Mouse (Mus musculus) liver, embryonic 15.5 days (tissue): Measurements from ENCODE around the gene Olfr980. TPM values are rescaled to one million over a fixed set of nuclear protein-coding genes. Genes with fewer than 3 reads are reported as not detected.
"Not testable (repeated sequence)": the region's sequence is repeated elsewhere in the genome, so short reads cannot be mapped to it uniquely, and the experiment has no call there.

Experiments
- ATAC-seq: fragments of 200-750 bp; cut with Nextera tagmentation; 2 replicates; pipeline ENCODE4 v1.8.0; 2017; ENCODE audit warnings: moderate number of reproducible peaks, mild to moderate bottlenecking, moderate library complexity; ENCODE audit not compliant: insufficient read depth
- H3K27ac ChIP-seq: fragments of 300-500 bp; sonication (generic); replicated peaks from 2 replicates; pipeline ENCODE4 v1.5.1; 2015; ENCODE audit warnings: mild to moderate bottlenecking, inconsistent platforms
- H3K27me3 ChIP-seq: fragments of 300-500 bp; sonication (generic); 2 replicates; pipeline ENCODE4 v1.6.1; 2015; ENCODE audit warnings: mild to moderate bottlenecking, inconsistent platforms
- H3K36me3 ChIP-seq: fragments of 300-500 bp; sonication (generic); replicated peaks from 2 replicates; pipeline ENCODE4 v1.6.1; 2015; ENCODE audit warnings: moderate library complexity, mild to moderate bottlenecking, inconsistent platforms
- H3K4me1 ChIP-seq: fragments of 300-500 bp; sonication (generic); replicated peaks from 2 replicates; pipeline ENCODE4 v1.6.1; 2015; ENCODE audit warnings: inconsistent platforms
- H3K4me2 ChIP-seq: fragments of 300-500 bp; sonication (generic); 2 replicates; pipeline ENCODE4 v1.6.1; 2015; ENCODE audit warnings: moderate library complexity, mild to moderate bottlenecking, inconsistent platforms
- H3K4me3 ChIP-seq: fragments of 300-500 bp; sonication (generic); replicated peaks from 2 replicates; pipeline ENCODE4 v1.5.1; 2015; ENCODE audit warnings: mild to moderate bottlenecking, inconsistent platforms
- H3K9ac ChIP-seq: fragments of 300-500 bp; sonication (generic); 2 replicates; pipeline ENCODE4 v1.6.1; 2015; ENCODE audit warnings: moderate library complexity, mild to moderate bottlenecking, inconsistent platforms
- H3K9me3 ChIP-seq: fragments of 300-500 bp; sonication (generic); replicated peaks from 2 replicates; pipeline ENCODE4 v1.6.1; 2016; ENCODE audit warnings: inconsistent platforms
- WGBS: fragments of 180-500 bp; shearing (Covaris S2); methylation state at CpG from one replicate; pipeline ENCODE4 v1.1.7; 2015; ENCODE audit warnings: mixed read lengths; ENCODE audit not compliant: insufficient replicate concordance; 5-methylcytosine and 5-hydroxymethylcytosine counted together
- polyA plus RNA-seq: library from polyadenylated mRNA; unstranded; fragments of >200 nt; fragmentation: Nextera tagmentation; extraction: Ambion mirVana; gene quantifications from 2 replicates; pipeline ENCODE4 v1.2.1, GENCODE M21; 2015

The Olfr980 gene
- not detected in 2 replicates for polyA plus RNA-seq

DNA sequence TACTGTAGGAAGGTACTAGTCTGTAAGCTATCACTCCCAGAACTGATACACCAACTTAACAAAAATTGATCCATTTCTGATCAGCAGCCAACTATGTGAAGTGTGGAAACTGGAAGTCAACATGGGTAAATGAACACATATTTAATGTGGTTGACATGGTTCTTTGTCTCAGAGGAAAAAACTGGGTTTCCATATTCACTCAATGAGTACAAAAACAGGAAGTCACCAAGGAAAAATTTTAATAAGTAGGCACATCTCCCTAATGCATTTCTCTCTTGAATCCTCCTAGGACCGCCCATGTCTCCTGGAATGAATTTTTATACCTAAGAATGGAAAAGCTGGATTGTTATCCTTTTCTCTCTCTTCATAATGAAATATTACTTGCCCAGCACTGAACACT is at the start of gene Olfr980:
Olfr980 (minus strand) TSS at position 101 of the 400 bp plus-strand sequence.
- Histone ChIP-seq H3K4me3 (no peak within 1 kb of the TSS), H3K27ac (no peak within 1 kb of the TSS), H3K4me1 (no peaks in the 10 kb centered on the region), H3K9me3 (no peaks in the 10 kb centered on the region), H3K36me3 (no peaks in the 10 kb centered on the region), H3K9ac (no peak within 1 kb of the TSS), H3K27me3 (no peaks in the 10 kb centered on the region), H3K4me2 (no peak within 1 kb of the TSS)
- 55% methylated on average over 1 of the region's 1 CpGs for WGBS
- no peak for ATAC-seq

GRCm38 (mm10) chr9:40050138-40050537 is 40.8 kb upstream of the Olfr980 start:
- ATAC-seq, result no peak
- H3K4me2 ChIP-seq, result no peak overlapping the region
- WGBS, result 86% methylated on average over 19 of the region's 19 CpGs
- H3K4me3 ChIP-seq, result no peak overlapping the region
- H3K9ac ChIP-seq, result no peak overlapping the region
- H3K27me3 ChIP-seq, result no peaks in the 10 kb centered on the region
- no peaks in the 10 kb centered on the region for H3K4me1 ChIP-seq
- H3K36me3 ChIP-seq, result no peaks in the 10 kb centered on the region
- no peak overlapping the region for H3K27ac ChIP-seq
- no peaks in the 10 kb centered on the region for H3K9me3 ChIP-seq

DNA sequence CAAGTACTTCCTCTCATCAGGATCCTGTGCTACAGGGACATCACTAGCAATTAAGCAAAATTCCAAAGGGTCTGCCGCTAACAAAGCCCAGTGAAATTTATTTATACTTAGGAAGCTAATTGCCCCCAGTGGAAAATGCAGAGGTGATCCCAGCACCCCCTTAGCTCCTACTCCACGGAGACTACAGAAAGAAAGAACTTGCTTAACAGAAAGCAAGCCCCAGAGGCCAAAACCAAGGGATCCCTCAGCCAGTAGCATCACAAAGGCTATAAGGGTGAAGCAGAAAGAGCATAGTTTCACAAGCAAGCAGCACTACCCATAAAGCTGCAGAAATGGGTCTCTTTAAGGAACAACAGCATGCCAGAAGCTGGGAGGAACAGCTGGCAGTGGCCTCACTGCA is 11.8 kb upstream of the Olfr980 start, which contains the start of gene Olfr981:
Olfr981 (plus strand) TSS at position 301 of the 400 bp plus-strand sequence.
- no peak for ATAC-seq

DNA sequence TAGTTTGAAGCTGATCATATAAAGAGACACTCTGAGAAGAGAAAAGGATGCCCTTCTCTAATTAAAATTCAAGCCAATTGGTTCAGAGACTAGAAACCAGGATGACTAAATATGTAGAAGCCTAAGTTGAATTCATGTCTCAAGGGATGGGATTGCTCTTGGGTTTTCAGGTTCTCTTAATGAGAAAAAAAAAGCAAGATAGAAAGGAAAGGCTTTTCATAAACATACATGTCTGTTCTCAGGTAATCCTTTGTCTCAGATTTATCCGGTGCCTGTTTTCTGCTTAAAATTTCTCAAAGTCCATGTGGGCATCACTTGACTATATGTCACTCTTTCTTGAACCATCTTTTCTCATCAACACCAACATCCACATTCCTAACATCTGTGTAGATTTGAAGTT is 6.0 kb downstream of the Olfr980 start, which contains the start of gene Olfr979:
Olfr979 (minus strand) TSS at position 101 of the 400 bp plus-strand sequence.
- Histone ChIP-seq H3K36me3 (no peaks in the 10 kb centered on the region), H3K4me3 (no peak within 1 kb of the TSS), H3K27me3 (no peaks in the 10 kb centered on the region), H3K9ac (no peak within 1 kb of the TSS), H3K9me3 (no peaks in the 10 kb centered on the region), H3K4me2 (no peak within 1 kb of the TSS), H3K27ac (no peak within 1 kb of the TSS), H3K4me1 (no peaks in the 10 kb centered on the region)
- WGBS, result 73% methylated on average over 1 of the region's 1 CpGs
- no peak for ATAC-seq

More for the DNA sequence above, 11.8 kb upstream of the Olfr980 start, which contains the start of gene Olfr981:
- 49% methylated on average over 2 of the region's 2 CpGs for WGBS
- H3K4me1 ChIP-seq, result no peaks in the 10 kb centered on the region
- no peaks in the 10 kb centered on the region for H3K27me3 ChIP-seq
- H3K4me2 ChIP-seq, result no peak within 1 kb of the TSS
- no peak within 1 kb of the TSS for H3K4me3 ChIP-seq
- H3K27ac ChIP-seq, result no peak within 1 kb of the TSS
- no peak within 1 kb of the TSS for H3K9ac ChIP-seq
- H3K36me3 ChIP-seq, result no peaks in the 10 kb centered on the region
- no peaks in the 10 kb centered on the region for H3K9me3 ChIP-seq

GRCm38 (mm10) chr9:39991813-39992212 is 17.6 kb downstream of the Olfr980 start, which contains the start of gene Olfr978:
Gene Olfr978, plus strand, starts transcription at chr9:39992113.
- no peak for ATAC-seq
- Histone ChIP-seq H3K4me3 (no peak within 1 kb of the TSS), H3K4me1 (no peaks in the 10 kb centered on the region), H3K36me3 (no peaks in the 10 kb centered on the region), H3K4me2 (no peak within 1 kb of the TSS), H3K9ac (no peak within 1 kb of the TSS), H3K9me3 (no peaks in the 10 kb centered on the region), H3K27ac (no peak within 1 kb of the TSS), H3K27me3 (no peaks in the 10 kb centered on the region)
- 59% methylated on average over 2 of the region's 2 CpGs for WGBS

DNA sequence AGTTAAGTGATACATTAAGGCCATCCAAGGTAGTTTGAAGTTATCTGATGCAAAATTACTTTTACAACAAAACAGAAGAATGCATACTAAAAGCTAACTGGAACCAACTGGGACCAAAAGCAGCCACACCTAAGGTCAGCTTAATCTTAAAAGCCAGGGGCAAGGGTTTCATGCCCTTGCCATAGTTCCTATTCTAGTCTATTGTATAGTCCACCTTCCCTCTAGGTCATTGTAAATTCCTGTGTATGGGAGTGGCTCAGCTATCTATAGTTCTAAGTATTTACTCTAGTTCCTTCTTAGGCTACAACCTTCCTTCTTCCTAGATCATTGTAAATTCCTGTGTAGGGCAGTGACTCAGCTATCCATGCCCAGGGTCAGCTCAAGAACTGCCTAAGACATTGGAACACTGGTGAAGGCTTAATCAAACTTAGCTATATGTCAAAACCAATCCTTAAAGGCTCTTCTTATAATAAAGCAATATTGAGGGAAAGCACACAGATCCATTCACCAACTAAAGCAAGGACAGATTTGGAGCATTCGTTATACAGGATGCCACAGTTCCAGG is 32.7 kb downstream of the Olfr980 start:
- H3K9ac ChIP-seq, H3K36me3 ChIP-seq, H3K4me1 ChIP-seq, ATAC-seq, H3K4me2 ChIP-seq, H3K4me3 ChIP-seq, H3K9me3 ChIP-seq, H3K27me3 ChIP-seq, H3K27ac ChIP-seq: not testable (repeated sequence)
- WGBS, result 61% methylated on average over 1 of the region's 1 CpGs

- H3K36me3 ChIP-seq, H3K9ac ChIP-seq, ATAC-seq, H3K27me3 ChIP-seq, H3K9me3 ChIP-seq, H3K4me1 ChIP-seq, H3K27ac ChIP-seq, H3K4me3 ChIP-seq, H3K4me2 ChIP-seq: not testable (repeated sequence)
- WGBS, result 64% methylated on average over 8 of the region's 9 CpGs
Measured at GRCm38 (mm10) chr9:39961033-39961432, 48.3 kb downstream of the Olfr980 start, which contains the start of gene Olfr976. Gene Olfr976, minus strand, starts transcription at chr9:39961133.

Other genes with a start within 250 kb of the Olfr980 start
- not detected in 2 replicates for gene Olfr968, start 226.3 kb downstream of the Olfr980 start, polyA plus RNA-seq
- not detected in 2 replicates for gene Olfr969, start 218.6 kb downstream of the Olfr980 start, polyA plus RNA-seq
- gene Olfr970, start 200.7 kb downstream of the Olfr980 start, polyA plus RNA-seq, result not detected in 2 replicates
- not detected in 2 replicates for gene Olfr971, start 172.7 kb downstream of the Olfr980 start, polyA plus RNA-seq
- not detected in 2 replicates for gene Olfr972, start 143.2 kb downstream of the Olfr980 start, polyA plus RNA-seq
- not detected in 2 replicates for gene Olfr229, start 102.2 kb downstream of the Olfr980 start, polyA plus RNA-seq
- not detected in 2 replicates for gene Olfr974, start 72.1 kb downstream of the Olfr980 start, polyA plus RNA-seq
- not detected in 2 replicates for gene Olfr975, start 57.5 kb downstream of the Olfr980 start, polyA plus RNA-seq
- gene Olfr976, start 48.4 kb downstream of the Olfr980 start, polyA plus RNA-seq, result not detected in 2 replicates
- gene Olfr978, start 17.5 kb downstream of the Olfr980 start, polyA plus RNA-seq, result not detected in 2 replicates
- not detected in 2 replicates for gene Olfr979, start 6.1 kb downstream of the Olfr980 start, polyA plus RNA-seq
- not detected in 2 replicates for gene Olfr981, start 11.9 kb upstream of the Olfr980 start, polyA plus RNA-seq
- not detected in 2 replicates for gene Olfr982, start 64.2 kb upstream of the Olfr980 start, polyA plus RNA-seq
- gene Olfr983, start 84.0 kb upstream of the Olfr980 start, polyA plus RNA-seq, result not detected in 2 replicates
- gene Olfr984, start 104.6 kb upstream of the Olfr980 start, polyA plus RNA-seq, result not detected in 2 replicates
- not detected in 2 replicates for gene Olfr985, start 120.6 kb upstream of the Olfr980 start, polyA plus RNA-seq
- gene Tmem225, start 138.5 kb upstream of the Olfr980 start, polyA plus RNA-seq, result not detected in 2 replicates
- gene Olfr986, start 171.3 kb upstream of the Olfr980 start, polyA plus RNA-seq, result not detected in 2 replicates
- 0.79 and 0.82 TPM in 2 replicates for gene Zfp202, start 182.7 kb upstream of the Olfr980 start, polyA plus RNA-seq